Mouse (Mus musculus) splenic B cell, adult 2 months (primary cell): ENCODE measurements around the gene Ccr9.
A peak's percentile ranks its signal among the peaks of the same experiment; 100 is the strongest.
"Not testable (repeated sequence)": the region's sequence is repeated elsewhere in the genome, so short reads cannot be mapped to it uniquely, and the experiment has no call there.

Source experiments
- DNase-seq: peaks from one replicate; pipeline ENCODE4 v3.0.0-alpha.2; 2011; ENCODE audit warnings: low read depth, low spot score
- H3K27me3 ChIP-seq: 2 replicates; pipeline ENCODE4 v1.6.1; 2012; ENCODE audit warnings: mild to moderate bottlenecking, low read length, moderate library complexity, mixed read lengths; ENCODE audit not compliant: control insufficient read depth, poor library complexity, insufficient read depth, severe bottlenecking
- H3K36me3 ChIP-seq: 2 replicates; pipeline ENCODE4 v1.6.1; 2012; ENCODE audit warnings: mild to moderate bottlenecking, low read length, moderate library complexity, mixed read lengths; ENCODE audit not compliant: control insufficient read depth, poor library complexity, insufficient read depth, severe bottlenecking

Ccr9 gene

DNA sequence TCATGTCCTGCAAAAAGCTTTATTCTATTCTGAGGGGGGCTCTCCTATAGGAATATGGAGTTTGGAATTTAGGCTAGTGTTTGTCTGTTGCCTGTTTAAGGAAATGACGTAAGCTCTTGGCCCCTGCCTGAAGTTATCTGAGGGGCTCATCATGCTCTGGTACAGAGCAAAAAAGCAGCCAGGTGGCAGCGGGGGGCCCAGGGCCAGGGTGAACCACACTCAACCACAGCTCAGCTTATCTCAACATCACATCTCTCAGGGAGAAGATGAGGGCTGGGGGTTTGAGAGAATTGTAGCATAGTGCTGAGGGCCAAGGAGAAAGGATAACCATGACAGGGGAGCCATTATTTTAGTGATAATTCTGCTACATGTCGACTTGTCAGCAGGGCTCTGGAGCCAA lies 78.5 kb downstream of the Ccr9 start:
- Histone ChIP-seq H3K36me3 (no peaks in the 10 kb centered on the region), H3K27me3 (no peaks in the 10 kb centered on the region)
- DNase-seq: no peak

DNA sequence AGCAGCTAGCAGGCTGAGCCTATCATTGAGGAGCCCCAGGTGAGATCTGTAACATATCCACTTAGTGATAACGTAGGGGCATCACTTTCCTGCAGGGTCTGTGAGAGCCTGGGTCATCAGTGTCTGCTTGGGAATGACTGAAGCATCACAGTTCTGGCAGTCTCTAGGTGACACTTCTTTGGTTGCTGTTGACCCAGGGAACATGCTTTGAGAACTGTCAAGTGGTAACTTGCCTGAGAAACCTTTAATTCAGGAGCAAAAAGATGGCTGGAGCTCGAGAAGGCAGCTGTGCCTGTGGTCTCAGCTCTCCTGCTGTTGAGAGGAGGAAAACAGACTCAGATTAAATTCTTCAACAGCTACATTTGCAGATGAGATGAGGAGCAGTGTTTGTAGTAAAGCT lies 79.1 kb downstream of the Ccr9 start:
- DNase-seq: no peak
- Histone ChIP-seq H3K27me3 (no peaks in the 10 kb centered on the region), H3K36me3 (no peaks in the 10 kb centered on the region)

- DNase-seq: no peak
- H3K36me3 ChIP-seq: no peaks in the 10 kb centered on the region
- H3K27me3 ChIP-seq: no peaks in the 10 kb centered on the region
Observed at GRCm38 (mm10) chr9:123758156-123758555, 79.9 kb downstream of the Ccr9 start.

DNA sequence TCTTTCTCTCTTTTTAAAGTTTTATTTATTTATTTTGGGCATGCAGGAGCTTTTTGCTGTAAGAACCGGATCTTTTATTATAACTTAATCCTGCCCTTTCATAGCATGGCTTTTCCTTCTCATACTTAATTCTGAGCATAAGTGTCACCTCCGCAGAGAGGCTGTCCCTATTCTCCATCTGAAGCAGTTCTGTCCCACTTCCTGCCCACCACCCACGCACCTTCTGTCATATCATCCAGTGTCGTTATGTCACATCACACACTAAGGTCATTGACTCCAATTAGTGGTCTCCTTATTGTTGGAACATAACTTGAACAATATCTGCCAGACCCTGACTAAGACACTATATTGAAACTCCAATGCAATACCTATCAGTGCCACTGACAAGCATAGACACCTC lies 80.4 kb downstream of the Ccr9 start:
- Histone ChIP-seq H3K27me3 (no peaks in the 10 kb centered on the region), H3K36me3 (no peaks in the 10 kb centered on the region)
- no peak for DNase-seq

DNA sequence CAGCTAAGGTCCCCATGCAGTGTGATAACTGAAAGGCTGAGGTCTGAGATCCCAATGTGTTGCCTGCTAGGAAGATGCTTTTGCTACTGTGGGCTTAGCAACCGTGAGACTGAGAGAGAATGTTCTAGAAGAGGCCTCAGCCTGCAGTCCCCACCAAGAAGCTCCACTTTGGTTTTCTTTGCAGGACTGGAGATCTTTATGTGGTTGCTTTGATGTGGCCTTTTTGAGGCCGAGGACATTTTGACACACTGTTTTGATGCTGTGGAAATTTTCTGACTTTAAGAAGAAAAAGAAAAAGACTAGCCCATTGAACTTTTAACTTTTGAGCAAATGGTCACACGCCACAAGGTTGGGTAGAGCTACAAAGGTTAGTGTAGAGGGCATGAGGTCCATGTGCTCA lies 82.6 kb downstream of the Ccr9 start:
- no peak for DNase-seq
- Histone ChIP-seq H3K27me3 (no peaks in the 10 kb centered on the region), H3K36me3 (no peaks in the 10 kb centered on the region)

DNA sequence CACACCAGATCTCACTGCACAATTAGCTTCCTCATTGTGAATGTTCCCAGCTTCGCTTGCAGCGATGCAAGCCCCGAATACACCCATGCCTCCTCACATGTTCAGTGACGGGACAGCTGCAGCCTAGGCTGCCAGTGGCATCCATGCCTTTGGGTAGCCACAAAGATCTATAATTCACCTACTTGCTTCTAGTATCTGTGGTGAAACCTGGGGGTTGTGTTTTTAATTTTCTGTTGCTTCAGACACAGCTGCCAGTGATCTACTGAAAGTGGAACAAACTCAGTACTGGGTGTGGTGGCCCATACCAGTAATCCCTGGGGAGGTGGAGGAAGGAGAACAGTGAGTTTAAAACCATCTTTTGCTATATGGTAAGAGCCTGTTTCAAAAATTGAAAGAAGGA lies 84.6 kb downstream of the Ccr9 start:
- Histone ChIP-seq H3K36me3 (no peaks in the 10 kb centered on the region), H3K27me3 (no peaks in the 10 kb centered on the region)
- peak; percentile 81 for DNase-seq

DNA sequence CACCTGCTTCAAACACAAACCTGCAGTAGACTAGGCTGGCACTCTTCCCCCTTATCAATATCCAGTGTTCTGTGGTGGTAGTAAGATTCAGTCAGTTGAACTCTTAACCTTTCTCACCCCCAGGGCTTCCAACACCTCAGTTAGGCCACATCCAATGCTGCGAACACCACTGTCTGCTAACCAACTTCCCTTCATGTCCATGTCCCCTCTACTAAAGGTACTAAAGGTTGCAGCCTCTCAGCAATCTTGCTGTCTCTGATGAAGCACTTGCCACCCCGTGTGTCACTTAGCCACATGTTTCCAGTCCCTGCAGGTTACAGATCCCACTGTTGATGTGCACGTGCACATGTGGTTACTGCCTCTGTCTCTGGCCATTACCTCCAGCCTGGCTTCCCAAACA lies 85.5 kb downstream of the Ccr9 start:
- DNase-seq: no peak
- H3K27me3 ChIP-seq: no peaks in the 10 kb centered on the region
- H3K36me3 ChIP-seq: no peaks in the 10 kb centered on the region

DNA sequence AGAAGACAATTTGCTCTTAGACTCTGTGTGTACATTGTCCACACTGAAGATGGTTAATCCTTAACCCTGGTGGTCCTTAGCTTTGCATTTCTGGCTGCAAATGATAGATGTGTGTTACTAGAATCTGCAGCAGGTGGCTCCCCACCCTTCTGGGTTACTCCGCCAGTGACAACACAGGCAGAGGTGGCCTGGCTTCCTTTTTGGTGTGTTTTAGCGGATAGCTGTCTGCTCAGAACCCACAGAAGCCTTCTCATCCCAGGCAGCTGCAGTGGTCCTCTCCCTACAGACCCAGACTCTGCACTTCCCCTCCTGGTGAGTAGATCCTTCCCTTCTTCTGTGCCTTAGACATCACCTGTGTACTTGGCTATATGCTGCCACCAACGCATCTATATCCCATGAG lies 88.8 kb downstream of the Ccr9 start:
- no peaks in the 10 kb centered on the region for H3K36me3 ChIP-seq
- DNase-seq: no peak
- no peaks in the 10 kb centered on the region for H3K27me3 ChIP-seq

DNA sequence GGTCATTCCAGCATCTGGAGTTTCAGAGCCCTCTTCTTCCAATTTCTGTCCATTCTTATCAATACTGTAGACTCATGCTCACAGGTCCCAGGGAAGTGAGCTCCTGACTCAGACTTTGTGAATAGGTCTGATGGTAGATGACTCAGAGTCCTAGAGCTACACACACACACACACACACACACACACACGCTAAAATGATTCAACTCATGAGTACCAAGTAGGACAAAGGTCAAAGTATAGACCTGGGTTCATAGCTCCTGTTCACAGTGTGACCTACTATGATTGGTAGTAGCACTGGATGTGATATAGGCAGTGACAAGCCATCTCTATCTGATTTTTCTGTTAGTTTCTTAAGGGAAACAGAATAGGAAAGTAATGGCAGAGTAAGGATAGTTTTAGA lies 90.2 kb downstream of the Ccr9 start:
- H3K27me3 ChIP-seq: no peaks in the 10 kb centered on the region
- H3K36me3 ChIP-seq: no peaks in the 10 kb centered on the region
- no peak for DNase-seq

DNA sequence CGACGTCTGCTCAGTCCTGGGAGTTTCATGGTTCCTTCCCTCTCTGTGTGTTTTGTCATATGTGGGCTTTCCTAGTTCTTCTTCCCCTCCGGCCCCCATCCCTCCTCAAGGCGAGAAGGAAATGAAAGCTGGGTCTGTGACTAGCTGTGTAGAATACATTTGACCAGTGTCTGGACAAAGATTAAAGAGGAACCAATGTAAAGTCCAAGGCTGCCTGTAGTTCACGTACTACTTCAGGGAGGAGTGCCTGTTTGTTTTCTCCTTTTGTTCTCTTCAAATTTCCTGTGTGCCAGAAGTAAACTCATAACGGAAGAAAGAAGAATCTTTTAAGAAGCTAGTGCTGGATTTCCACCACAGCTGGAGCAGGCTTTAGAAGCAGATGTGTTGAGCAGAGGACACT lies 91.3 kb downstream of the Ccr9 start:
- H3K27me3 ChIP-seq: no peaks in the 10 kb centered on the region
- DNase-seq: peak; percentile 43
- H3K36me3 ChIP-seq: no peaks in the 10 kb centered on the region

GRCm38 (mm10) chr9:123773299-123773698 lies 95.1 kb downstream of the Ccr9 start:
- not testable (repeated sequence) for H3K36me3 ChIP-seq, H3K27me3 ChIP-seq
- peak; percentile 60 for DNase-seq

DNA sequence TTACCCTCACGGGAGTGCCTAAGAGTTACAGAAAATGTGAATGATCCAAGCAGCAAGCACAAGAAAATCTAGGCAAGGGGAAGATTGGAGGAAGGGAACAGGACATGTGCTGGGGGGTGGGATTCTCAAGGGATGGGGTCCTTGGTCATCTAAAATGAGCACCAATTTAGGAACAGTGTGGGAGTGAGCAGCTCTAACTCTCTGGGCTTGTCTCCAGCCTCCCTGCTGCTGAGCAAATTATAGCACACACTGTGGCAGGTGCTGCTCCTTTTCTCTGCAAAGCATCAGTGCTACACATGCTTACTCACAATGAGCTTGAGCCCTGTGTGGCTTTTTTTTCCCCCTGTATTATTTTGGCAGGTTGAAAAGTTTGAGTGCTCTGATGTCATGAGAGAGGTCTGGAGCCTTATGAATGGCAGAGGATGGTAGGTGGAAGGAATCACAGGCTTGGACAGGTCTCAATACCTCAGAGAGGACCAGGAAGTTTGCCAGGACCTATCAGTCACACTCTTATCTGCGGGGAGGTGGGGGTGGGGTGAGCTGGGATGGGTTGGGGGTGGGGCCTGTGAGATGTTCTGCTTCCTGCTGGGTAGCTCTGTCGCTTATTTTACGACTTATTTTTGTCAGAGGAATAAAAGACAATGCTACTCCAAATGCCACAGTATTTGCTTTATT lies 110.8 kb downstream of the Ccr9 start:
- H3K27me3 ChIP-seq: no peaks in the 10 kb centered on the region
- H3K36me3 ChIP-seq: peaks cover 20% of the 10 kb centered on the region
- DNase-seq: no peak

DNA sequence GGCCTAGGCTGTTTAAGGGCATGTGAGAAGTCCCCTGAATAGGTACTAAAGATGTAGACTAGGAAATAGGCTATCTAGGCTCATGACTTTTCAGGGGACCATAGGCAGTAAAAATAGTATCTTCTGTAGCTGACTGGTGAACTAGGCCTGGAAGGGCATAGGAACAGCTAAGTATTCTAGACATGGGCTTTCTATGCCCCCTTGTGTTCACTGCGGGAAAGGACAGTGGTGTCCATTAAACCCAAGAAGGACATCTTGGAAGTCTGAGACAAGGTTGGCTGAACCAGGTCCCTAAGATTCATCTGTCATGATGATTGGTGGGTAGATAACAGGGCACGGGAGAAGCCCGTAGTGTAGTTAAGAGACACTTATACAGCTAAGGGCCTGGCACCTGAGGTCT lies 117.9 kb downstream of the Ccr9 start:
- Histone ChIP-seq H3K36me3 (peaks cover 20% of the 10 kb centered on the region), H3K27me3 (no peaks in the 10 kb centered on the region)
- DNase-seq: peak; percentile 79

GRCm38 (mm10) chr9:123801527-123801926 lies 123.3 kb downstream of the Ccr9 start:
- DNase-seq: no peak
- H3K27me3 ChIP-seq: no peaks in the 10 kb centered on the region
- H3K36me3 ChIP-seq: peaks cover 2% of the 10 kb centered on the region

DNA sequence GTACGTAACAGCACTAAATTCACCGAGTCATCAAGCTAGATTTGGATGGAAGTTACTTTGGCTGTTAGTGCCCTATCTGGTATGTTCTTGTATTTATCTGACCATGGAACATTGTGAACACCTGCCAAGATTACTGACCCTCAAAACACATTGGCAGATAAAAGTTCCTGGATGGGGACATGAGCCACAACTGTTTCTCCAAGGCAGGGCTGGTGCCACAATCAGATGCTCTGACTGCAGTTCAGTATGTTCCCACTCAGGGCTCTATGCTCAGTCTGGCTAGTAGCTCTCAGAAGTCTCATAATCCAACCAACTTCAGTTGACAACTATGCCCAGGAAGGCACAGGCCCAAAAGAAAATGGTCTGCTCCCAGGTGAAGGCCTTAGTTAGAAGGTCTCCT lies 124.2 kb downstream of the Ccr9 start:
- Histone ChIP-seq H3K36me3 (peaks cover 2% of the 10 kb centered on the region), H3K27me3 (no peaks in the 10 kb centered on the region)
- DNase-seq: no peak

DNA sequence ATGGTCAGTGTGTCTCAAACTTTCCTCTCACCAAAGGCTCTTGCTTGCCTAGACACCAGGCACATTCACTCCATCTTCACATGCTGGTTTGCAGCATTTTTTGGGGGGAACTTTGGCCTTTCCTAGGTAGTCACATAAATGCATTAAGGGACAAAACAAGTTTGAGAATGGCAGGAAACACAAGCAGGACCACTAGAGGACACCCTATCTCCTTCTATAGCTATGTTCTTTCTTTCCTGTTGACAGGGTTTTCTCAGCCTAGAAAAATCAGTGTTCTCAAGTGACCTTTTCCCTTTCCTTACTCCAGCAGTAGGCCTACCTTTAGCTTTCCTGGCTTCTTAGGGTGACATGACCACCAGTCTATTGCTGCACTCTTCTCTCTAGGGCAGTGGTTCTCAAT lies 124.7 kb downstream of the Ccr9 start:
- Histone ChIP-seq H3K36me3 (peaks cover 2% of the 10 kb centered on the region), H3K27me3 (no peaks in the 10 kb centered on the region)
- DNase-seq: peak; percentile 13
